Mouse (Mus musculus) neural tube, embryonic 15.5 days (tissue): ENCODE results near the gene Mrc1. TPM values are rescaled to one million over a fixed set of nuclear protein-coding genes. Genes with fewer than 3 reads are reported as not detected.

Experiments used
- ATAC-seq: fragments of 200-750 bp; cut with Nextera tagmentation; 2 replicates; pipeline ENCODE4 v1.8.0; 2017; ENCODE audit warnings: mild to moderate bottlenecking, moderate TSS enrichment, moderate library complexity; ENCODE audit not compliant: low FRiP score
- H3K27ac ChIP-seq: fragments of 300-500 bp; sonication (generic); replicated peaks from 2 replicates; pipeline ENCODE4 v1.5.1; 2015; ENCODE audit warnings: mild to moderate bottlenecking, inconsistent platforms
- H3K27me3 ChIP-seq: fragments of 300-500 bp; sonication (generic); replicated peaks from 2 replicates; pipeline ENCODE4 v1.6.1; 2015; ENCODE audit warnings: inconsistent platforms
- H3K36me3 ChIP-seq: fragments of 300-500 bp; sonication (generic); 2 replicates; pipeline ENCODE4 v1.6.1; 2015; ENCODE audit warnings: inconsistent platforms
- H3K4me1 ChIP-seq: fragments of 300-500 bp; sonication (generic); 2 replicates; pipeline ENCODE4 v1.6.1; 2015; ENCODE audit warnings: inconsistent platforms
- H3K4me2 ChIP-seq: fragments of 300-500 bp; sonication (generic); 2 replicates; pipeline ENCODE4 v1.6.1; 2015; ENCODE audit warnings: inconsistent platforms, mild to moderate bottlenecking, moderate library complexity
- H3K4me3 ChIP-seq: fragments of 300-500 bp; sonication (generic); replicated peaks from 2 replicates; pipeline ENCODE4 v1.5.1; 2015; ENCODE audit warnings: mild to moderate bottlenecking, inconsistent platforms
- H3K9ac ChIP-seq: fragments of 300-500 bp; sonication (generic); replicated peaks from 2 replicates; pipeline ENCODE4 v1.6.1; 2015; ENCODE audit warnings: mild to moderate bottlenecking, inconsistent platforms
- H3K9me3 ChIP-seq: fragments of 300-500 bp; sonication (generic); replicated peaks from 2 replicates; pipeline ENCODE4 v1.6.1; 2016; ENCODE audit warnings: inconsistent platforms
- WGBS: fragments of 180-500 bp; shearing (Covaris S2); methylation state at CpG from one replicate; pipeline ENCODE4 v1.1.7; 2015; ENCODE audit warnings: mixed read lengths; 5-methylcytosine and 5-hydroxymethylcytosine counted together
- microRNA counts: library from miRNA; unstranded; fragments of <30 nt; microRNA quantifications from one replicate; lab custom pipeline; 2016
- microRNA-seq: library from miRNA; unstranded; fragments of <30 nt; microRNA quantifications from one replicate; pipeline ENCODE4, GENCODE M21; 2017
- polyA plus RNA-seq: library from polyadenylated mRNA; unstranded; fragments of >200 nt; fragmentation: Nextera tagmentation; extraction: Ambion mirVana; gene quantifications from 2 replicates; pipeline ENCODE4 v1.2.1, GENCODE M21; 2015

The Mrc1 gene
- polyA plus RNA-seq, 1 experiment from 2014 or later = 4.2 TPM

GRCm38 (mm10) chr2:14315113-14315512 is 85.9 kb downstream of the Mrc1 start:
- Histone ChIP-seq H3K4me2 (no peak overlapping the region), H3K27me3 (no peaks in the 10 kb centered on the region), H3K27ac (no peak overlapping the region), H3K36me3 (no peaks in the 10 kb centered on the region), H3K9ac (no peak overlapping the region), H3K9me3 (0 out of 2 replicates have a peak, but pooled peaks cover 7% of the 10 kb centered on the region), H3K4me3 (no peak overlapping the region), H3K4me1 (no peaks in the 10 kb centered on the region)
- 84% methylated on average over 3 of the region's 3 CpGs for WGBS
- ATAC-seq = no peak

GRCm38 (mm10) chr2:14341652-14342308 is 112.6 kb downstream of the Mrc1 start:
- ATAC-seq = peak; percentile 91
- Histone ChIP-seq H3K9me3 (no peaks in the 10 kb centered on the region), H3K9ac (no peak overlapping the region), H3K27ac (peak overlapping the region; percentile 52), H3K4me1 (no peaks in the 10 kb centered on the region), H3K27me3 (no peaks in the 10 kb centered on the region), H3K4me3 (no peak overlapping the region), H3K4me2 (0 out of 2 replicates have a peak overlapping the region, but pooled peaks have one; percentile 9), H3K36me3 (no peaks in the 10 kb centered on the region)
- WGBS = 70% methylated on average over 14 of the region's 14 CpGs

GRCm38 (mm10) chr2:14342309-14342839 is 113.2 kb downstream of the Mrc1 start:
- no peak overlapping the region for H3K9ac ChIP-seq
- H3K4me3 ChIP-seq = no peak overlapping the region
- H3K4me1 ChIP-seq = no peaks in the 10 kb centered on the region
- WGBS = 86% methylated on average over 8 of the region's 8 CpGs
- H3K27ac ChIP-seq = peak overlapping the region; percentile 52
- no peak overlapping the region for H3K4me2 ChIP-seq
- no peaks in the 10 kb centered on the region for H3K27me3 ChIP-seq
- ATAC-seq = no peak
- H3K9me3 ChIP-seq = no peaks in the 10 kb centered on the region
- H3K36me3 ChIP-seq = no peaks in the 10 kb centered on the region

MicroRNA genes within 50 kb of the gene (microRNA counts, 519-probe panel; counts per million panel counts)
- microRNA mmu-miR-511 (lab: Ali Mortazavi, UCI) = 793 counts per million, percentile 2 among the panel's probes with 10 or more counts

Small RNA genes lying within 50 kb of the gene (microRNA-seq; reads per million reads assigned to microRNA genes)
- gene Mir511 = 1.0 reads per million

Other genes starting within 250 kb of the Mrc1 start
- gene Hacd1, start 173.3 kb upstream of the Mrc1 start, polyA plus RNA-seq = 91.7 and 102 TPM in 2 replicates
- 120 and 128 TPM in 2 replicates for gene Stam, start 155.3 kb upstream of the Mrc1 start, polyA plus RNA-seq
- 0.09 and 1.4 TPM in 2 replicates for gene Tmem236, start 54.9 kb upstream of the Mrc1 start, polyA plus RNA-seq
- gene Slc39a12, start 158.9 kb downstream of the Mrc1 start, polyA plus RNA-seq = 3.1 TPM in 2 replicates